ENCODE assay signal across 10 mouse cellular contexts in the genomic region with DNA sequence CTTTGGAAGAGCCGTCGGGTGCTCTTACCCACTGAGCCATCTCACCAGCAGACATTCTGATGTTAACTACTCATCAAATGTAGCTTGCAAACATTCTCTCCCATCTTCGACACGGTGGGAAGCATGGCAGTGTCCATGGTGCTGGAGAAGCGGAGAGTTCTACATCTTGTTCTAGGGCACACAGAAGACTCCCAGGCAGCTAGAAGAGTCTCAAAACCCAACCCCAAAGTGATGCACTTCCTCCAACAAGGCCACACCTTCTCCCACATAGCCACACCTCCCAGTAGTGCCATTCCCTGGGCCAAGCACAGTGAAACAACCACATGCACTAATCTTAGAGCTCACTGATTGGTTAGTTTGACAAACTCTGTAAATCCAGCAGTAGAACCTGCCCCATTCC. TPM values are rescaled to one million over a fixed set of nuclear protein-coding genes. Genes with fewer than 3 reads are reported as not detected.
DNase-seq lines count a peak whose midpoint lies in the region.
"Had no signal": no experiment of that assay in that cellular context is flagged by ENCODE, and none has a peak within 500 bp of the region (broad histone marks: within the 10 kb centered on the region; RNA-seq: fewer than 3 reads in every experiment).

No protein-coding gene starts in this region.

- peak; percentile 70 for DNase-seq in 416B (ENCODE audit: low read depth)
- DNase-seq in B cell, adult 2 months, result peak; percentile 42 to 51
- peak; percentile 20 for DNase-seq in c-Kit-positive CD71-positive TER-119-positive erythroid progenitor cells, embryonic 14.5 days (ENCODE audit: low spot score)
- DNase-seq in naive thymus-derived CD4-positive, alpha-beta T cell, adult 2 months (ENCODE audit: low read depth), result peak; percentile 57
- DNase-seq in right cerebral cortex, adult 18-20 months, result no peak
- no peak for DNase-seq in layer of hippocampus, postnatal 10 days (ENCODE audit: low spot score in 2 of 2)
- DNase-seq in layer of hippocampus, adult 9-10 months (ENCODE audit: low spot score), result no peak
- DNase-seq: adrenal gland, adult 8-10 months; cerebellum, postnatal 10 days; kidney, adult 2 months had no signal

RNA-seq across cellular contexts. Expression of a gene that starts 1.5 kb away (rescaled TPM):
- total RNA-seq in layer of hippocampus, postnatal 10 days (2021), result 10 to 100 TPM; 51.6 to 59.3 TPM

RNA-seq across cellular contexts. Expression of a gene that starts 53.7 kb away (rescaled TPM):
- 1 to 10 TPM; 4.4 to 4.5 TPM for total RNA-seq in layer of hippocampus, postnatal 10 days (2021)

Comparison
In these comparisons a context has a peak if more than half of its experiments do, and no peak if none do; other contexts are left out.
1. DNase-seq: peak in 416B (single experiment), B cell, adult 2 months (2 of 2), c-Kit-positive CD71-positive TER-119-positive erythroid progenitor cells, embryonic 14.5 days (single experiment) and naive thymus-derived CD4-positive, alpha-beta T cell, adult 2 months (single experiment); none in right cerebral cortex, adult 18-20 months (single experiment), layer of hippocampus, postnatal 10 days (0 of 2) and layer of hippocampus, adult 9-10 months (single experiment).